Mouse (Mus musculus) embryonic fibroblast, embryonic 13.5 days (primary cell): ENCODE data around the gene Dffa.

ENCODE experiments used
- CTCF ChIP-seq: IDR thresholded peaks from 2 replicates; pipeline ENCODE4 v1.5.1; 2011; ENCODE audit warnings: mild to moderate bottlenecking, control low read depth, low read length, moderate library complexity, borderline replicate concordance; ENCODE audit not compliant: insufficient read depth
- POLR2A ChIP-seq: IDR thresholded peaks from 2 replicates; pipeline ENCODE4 v1.6.1; 2011; ENCODE audit warnings: low read depth, mild to moderate bottlenecking, control low read depth, low read length, moderate library complexity

- TF ChIP-seq CTCF (no peak), POLR2A (no peak)
Measured at GRCm38 (mm10) chr4:149155711-149156110, 51.8 kb downstream of the Dffa start.
